Mouse (Mus musculus) stomach, embryonic 16.5 days (tissue): ENCODE measurements around the gene Olfr857. TPM values are rescaled to one million over a fixed set of nuclear protein-coding genes. Genes with fewer than 3 reads are reported as not detected.
"Not testable (repeated sequence)": the region's sequence is repeated elsewhere in the genome, so short reads cannot be mapped to it uniquely, and the experiment has no call there.

Experiments
- ATAC-seq: fragments of 200-750 bp; cut with Nextera tagmentation; 2 replicates; pipeline ENCODE4 v1.8.0; 2017; ENCODE audit warnings: moderate number of reproducible peaks, moderate TSS enrichment; ENCODE audit not compliant: insufficient read depth, low FRiP score
- H3K27ac ChIP-seq: fragments of 300-500 bp; sonication (generic); 2 replicates; pipeline ENCODE4 v1.5.1; 2014; ENCODE audit warnings: low read length
- H3K27me3 ChIP-seq: fragments of 300-500 bp; sonication (generic); 2 replicates; pipeline ENCODE4 v1.6.1; 2014; ENCODE audit warnings: low read length, control low read depth, mixed read lengths; ENCODE audit not compliant: control insufficient read depth, insufficient read depth
- H3K36me3 ChIP-seq: fragments of 300-500 bp; sonication (generic); 2 replicates; pipeline ENCODE4 v1.6.1; 2014; ENCODE audit warnings: low read length; ENCODE audit not compliant: control insufficient read depth, insufficient read depth
- H3K4me1 ChIP-seq: fragments of 300-500 bp; sonication (generic); 2 replicates; pipeline ENCODE4 v1.6.1; 2014; ENCODE audit warnings: low read length, control low read depth, mixed read lengths; ENCODE audit not compliant: control insufficient read depth, insufficient read depth
- H3K4me2 ChIP-seq: fragments of 300-500 bp; sonication (generic); 2 replicates; pipeline ENCODE4 v1.6.1; 2014; ENCODE audit warnings: low read depth, low read length, mixed read lengths
- H3K4me3 ChIP-seq: fragments of 300-500 bp; sonication (generic); replicated peaks from 2 replicates; pipeline ENCODE4 v1.5.1; 2014; ENCODE audit warnings: mild to moderate bottlenecking, low read length
- H3K9ac ChIP-seq: fragments of 300-500 bp; sonication (generic); 2 replicates; pipeline ENCODE4 v1.6.1; 2014; ENCODE audit warnings: low read length
- H3K9me3 ChIP-seq: fragments of 300-500 bp; sonication (generic); replicated peaks from 2 replicates; pipeline ENCODE4 v1.6.1; 2016; ENCODE audit warnings: low read length, control low read depth; ENCODE audit not compliant: control insufficient read depth
- WGBS: fragments of 180-500 bp; shearing (Covaris S2); extraction: QIAGEN DNeasy Blood & Tissue Kit; methylation state at CpG from one replicate; pipeline ENCODE4 v1.1.7; 2014; 5-methylcytosine and 5-hydroxymethylcytosine counted together
- polyA plus RNA-seq: library from polyadenylated mRNA; unstranded; fragments of >200 nt; fragmentation: Nextera tagmentation; extraction: Ambion mirVana; gene quantifications from 2 replicates; pipeline ENCODE4 v1.2.1, GENCODE M21; 2015

Gene Olfr857
- not detected in 2 replicates for polyA plus RNA-seq

- Histone ChIP-seq H3K27me3 (no peaks in the 10 kb centered on the region), H3K9ac (no peak within 1 kb of the TSS), H3K4me2 (no peak within 1 kb of the TSS), H3K9me3 (no peaks in the 10 kb centered on the region), H3K27ac (no peak within 1 kb of the TSS), H3K4me1 (no peaks in the 10 kb centered on the region), H3K36me3 (no peaks in the 10 kb centered on the region), H3K4me3 (no peak within 1 kb of the TSS)
- ATAC-seq, result no peak
- WGBS, result 85% methylated on average over 1 of the region's 1 CpGs
Observed at GRCm38 (mm10) chr9:19709133-19709532, at the start of gene Olfr857. TSS of gene Olfr857 (plus strand) at chr9:19709433.

DNA sequence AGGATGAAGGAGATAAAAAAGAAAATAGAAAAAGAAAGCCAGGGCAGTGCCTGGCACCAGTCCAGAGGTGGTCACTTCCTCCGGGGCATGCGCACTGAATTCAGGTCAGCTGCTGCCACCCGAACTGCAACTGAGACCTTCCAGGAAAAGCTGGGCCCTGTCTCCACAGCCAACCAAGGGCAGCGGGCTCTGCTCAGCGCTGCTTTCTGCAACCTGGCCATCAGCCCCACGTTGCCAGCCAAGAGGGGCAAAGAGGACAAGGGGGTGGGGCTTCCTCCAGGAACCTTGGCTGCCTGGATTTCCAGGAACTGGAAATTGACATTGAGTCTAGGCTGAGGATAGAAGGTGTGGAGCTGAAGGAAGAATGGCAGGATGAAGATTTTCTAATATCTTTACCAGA is 19.0 kb upstream of the Olfr857 start:
- no peak for ATAC-seq
- H3K9me3 ChIP-seq, result no peaks in the 10 kb centered on the region
- WGBS, result 84% methylated on average over 6 of the region's 6 CpGs

GRCm38 (mm10) chr9:19691426-19691825 is 17.8 kb upstream of the Olfr857 start:
- no peaks in the 10 kb centered on the region for H3K4me1 ChIP-seq
- H3K9me3 ChIP-seq, result no peaks in the 10 kb centered on the region
- no peak overlapping the region for H3K4me2 ChIP-seq
- WGBS, result 83% methylated on average over 1 of the region's 1 CpGs
- no peak overlapping the region for H3K4me3 ChIP-seq
- no peak for ATAC-seq
- H3K9ac ChIP-seq, result no peak overlapping the region
- H3K36me3 ChIP-seq, result no peaks in the 10 kb centered on the region
- H3K27me3 ChIP-seq, result no peaks in the 10 kb centered on the region
- H3K27ac ChIP-seq, result no peak overlapping the region

More for the DNA sequence above, 19.0 kb upstream of the Olfr857 start:
- H3K27me3 ChIP-seq, result no peaks in the 10 kb centered on the region
- no peak overlapping the region for H3K4me2 ChIP-seq
- no peak overlapping the region for H3K4me3 ChIP-seq
- H3K4me1 ChIP-seq, result no peaks in the 10 kb centered on the region
- H3K36me3 ChIP-seq, result no peaks in the 10 kb centered on the region
- H3K9ac ChIP-seq, result no peak overlapping the region
- no peak overlapping the region for H3K27ac ChIP-seq

DNA sequence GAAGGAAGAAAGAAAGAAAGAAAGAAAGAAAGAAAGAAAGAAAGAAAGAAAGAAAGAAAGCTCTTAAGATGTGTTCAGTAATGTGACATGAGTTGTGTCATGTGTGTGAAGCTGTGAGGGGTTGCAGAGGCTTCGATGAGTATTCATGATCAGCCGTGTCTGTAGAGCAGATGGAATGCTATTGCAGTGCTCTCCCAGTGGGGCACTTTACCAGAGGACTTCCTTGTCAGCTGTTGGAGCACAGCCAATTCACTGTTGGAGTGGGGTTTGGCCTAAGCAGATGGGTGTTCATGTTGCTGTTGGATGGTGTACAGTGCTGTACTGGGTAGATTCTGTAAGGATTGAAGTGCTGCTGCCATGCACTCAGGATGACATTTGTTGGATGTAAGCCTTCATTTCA is 16.8 kb upstream of the Olfr857 start:
- WGBS, result 82% methylated on average over 2 of the region's 2 CpGs
- H3K27me3 ChIP-seq, result no peaks in the 10 kb centered on the region
- H3K9ac ChIP-seq, result no peak overlapping the region
- no peak overlapping the region for H3K4me3 ChIP-seq
- no peak for ATAC-seq
- no peak overlapping the region for H3K4me2 ChIP-seq
- no peaks in the 10 kb centered on the region for H3K4me1 ChIP-seq
- no peaks in the 10 kb centered on the region for H3K36me3 ChIP-seq
- no peaks in the 10 kb centered on the region for H3K9me3 ChIP-seq
- H3K27ac ChIP-seq, result no peak overlapping the region

- not testable (repeated sequence) for H3K4me1 ChIP-seq, H3K27me3 ChIP-seq, H3K4me2 ChIP-seq, H3K27ac ChIP-seq, H3K4me3 ChIP-seq, ATAC-seq, H3K36me3 ChIP-seq, H3K9me3 ChIP-seq, H3K9ac ChIP-seq
- WGBS, result 48% methylated on average over 2 of the region's 2 CpGs
Observed at GRCm38 (mm10) chr9:19694285-19694684, 14.9 kb upstream of the Olfr857 start.

DNA sequence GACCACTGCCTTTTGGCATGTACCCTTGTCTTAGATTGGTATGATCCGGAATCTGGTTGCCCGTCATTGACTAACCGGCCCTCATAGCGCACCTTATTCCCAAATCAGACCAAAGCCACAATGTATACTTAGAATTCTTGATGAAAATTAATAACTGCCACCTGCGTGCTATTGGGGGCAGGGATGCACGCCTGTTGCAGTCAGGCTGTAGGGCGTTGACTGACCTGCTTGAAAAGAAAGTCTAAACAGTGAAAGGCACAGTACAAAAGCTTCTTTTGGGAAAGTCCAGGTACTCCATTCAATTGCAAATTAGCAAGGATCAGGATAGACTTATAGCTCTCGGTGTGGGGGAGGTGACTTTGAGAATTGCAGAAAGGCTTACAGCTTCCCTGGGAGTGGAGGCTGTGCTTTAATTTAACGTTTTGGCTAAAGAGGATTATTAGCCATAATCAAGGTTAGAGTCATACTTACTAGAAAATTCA is 14.3 kb upstream of the Olfr857 start:
- H3K9me3 ChIP-seq, H3K36me3 ChIP-seq, ATAC-seq, H3K9ac ChIP-seq, H3K27ac ChIP-seq, H3K27me3 ChIP-seq, H3K4me2 ChIP-seq, H3K4me1 ChIP-seq, H3K4me3 ChIP-seq: not testable (repeated sequence)
- 71% methylated on average over 9 of the region's 9 CpGs for WGBS

GRCm38 (mm10) chr9:19704546-19704945 is 4.7 kb upstream of the Olfr857 start:
- not testable (repeated sequence) for H3K36me3 ChIP-seq, H3K9ac ChIP-seq, H3K4me1 ChIP-seq, H3K4me3 ChIP-seq, H3K9me3 ChIP-seq, H3K27me3 ChIP-seq, H3K27ac ChIP-seq, ATAC-seq, H3K4me2 ChIP-seq
- 57% methylated on average over 2 of the region's 2 CpGs for WGBS

Other genes starting within 250 kb of the Olfr857 start
- gene Olfr850, start 231.2 kb upstream of the Olfr857 start, polyA plus RNA-seq, result not detected in 2 replicates
- not detected in 2 replicates for gene Olfr851, start 216.1 kb upstream of the Olfr857 start, polyA plus RNA-seq
- gene Olfr853, start 168.4 kb upstream of the Olfr857 start, polyA plus RNA-seq, result not detected in 2 replicates
- not detected in 2 replicates for gene Olfr854, start 142.1 kb upstream of the Olfr857 start, polyA plus RNA-seq
- gene Olfr855, start 126.8 kb upstream of the Olfr857 start, polyA plus RNA-seq, result not detected in 2 replicates
- gene Zfp317, start 87.3 kb upstream of the Olfr857 start, polyA plus RNA-seq, result 25.5 and 28.6 TPM in 2 replicates
- not detected in 2 replicates for gene Olfr58, start 70.8 kb downstream of the Olfr857 start, polyA plus RNA-seq
- gene Olfr859, start 95.5 kb downstream of the Olfr857 start, polyA plus RNA-seq, result not detected in 2 replicates
- gene Olfr860, start 140.3 kb downstream of the Olfr857 start, polyA plus RNA-seq, result not detected in 2 replicates
- not detected in 2 replicates for gene Olfr862, start 178.6 kb downstream of the Olfr857 start, polyA plus RNA-seq
- gene Olfr77, start 207.4 kb downstream of the Olfr857 start, polyA plus RNA-seq, result 0.21 and 0.23 TPM in 2 replicates